Mouse (Mus musculus) liver, adult 2 months (tissue): ENCODE results near the gene Sirpa.

Experiments used
- CTCF ChIP-seq: fragments of 200-500 bp; IDR thresholded peaks from 2 replicates; pipeline ENCODE4 v1.5.1; 2011; ENCODE audit warnings: low read depth, low read length, control low read depth
- POLR2A ChIP-seq: fragments of 200-500 bp; IDR thresholded peaks from 2 replicates; pipeline ENCODE4 v1.6.1; 2011; ENCODE audit warnings: low read length, control low read depth; ENCODE audit not compliant: insufficient read depth; ENCODE audit errors: extremely low read depth

- TF ChIP-seq POLR2A (no peak), CTCF (no peak)
These were observed 86.4 kb downstream of the Sirpa start for GRCm38 (mm10) chr2:129679066-129679465.
